Mouse (Mus musculus) embryonic facial prominence, embryonic 15.5 days (tissue): ENCODE results near the gene Pitpnm1. TPM values are rescaled to one million over a fixed set of nuclear protein-coding genes. Genes with fewer than 3 reads are reported as not detected.

Experiments used
- ATAC-seq: fragments of 200-750 bp; cut with Nextera tagmentation; 2 replicates; pipeline ENCODE4 v1.8.0; 2017; ENCODE audit warnings: low read depth, moderate TSS enrichment; ENCODE audit not compliant: insufficient number of reproducible peaks, low FRiP score, low TSS enrichment
- H3K27ac ChIP-seq: fragments of 300-500 bp; sonication (generic); replicated peaks from 2 replicates; pipeline ENCODE4 v1.5.1; 2015; ENCODE audit warnings: mild to moderate bottlenecking, inconsistent platforms
- H3K27me3 ChIP-seq: fragments of 300-500 bp; sonication (generic); 2 replicates; pipeline ENCODE4 v1.6.1; 2015; ENCODE audit warnings: inconsistent platforms
- H3K36me3 ChIP-seq: fragments of 300-500 bp; sonication (generic); 2 replicates; pipeline ENCODE4 v1.6.1; 2015; ENCODE audit warnings: mild to moderate bottlenecking, inconsistent platforms
- H3K4me1 ChIP-seq: fragments of 300-500 bp; sonication (generic); 2 replicates; pipeline ENCODE4 v1.6.1; 2015; ENCODE audit warnings: inconsistent platforms
- H3K4me2 ChIP-seq: fragments of 300-500 bp; sonication (generic); replicated peaks from 2 replicates; pipeline ENCODE4 v1.6.1; 2015; ENCODE audit warnings: mild to moderate bottlenecking, inconsistent platforms
- H3K4me3 ChIP-seq: fragments of 300-500 bp; sonication (generic); replicated peaks from 2 replicates; pipeline ENCODE4 v1.5.1; 2015; ENCODE audit warnings: mild to moderate bottlenecking, inconsistent platforms
- H3K9ac ChIP-seq: fragments of 300-500 bp; sonication (generic); 2 replicates; pipeline ENCODE4 v1.6.1; 2015; ENCODE audit warnings: inconsistent platforms
- H3K9me3 ChIP-seq: fragments of 300-500 bp; sonication (generic); replicated peaks from 2 replicates; pipeline ENCODE4 v1.6.1; 2016; ENCODE audit warnings: inconsistent platforms
- WGBS: fragments of 180-500 bp; shearing (Covaris S2); methylation state at CpG from one replicate; pipeline ENCODE4 v1.1.7; 2015; 5-methylcytosine and 5-hydroxymethylcytosine counted together
- polyA plus RNA-seq: library from polyadenylated mRNA; unstranded; fragments of >200 nt; fragmentation: Nextera tagmentation; extraction: Ambion mirVana; gene quantifications from 2 replicates; pipeline ENCODE4 v1.2.1, GENCODE M21; 2015

The Pitpnm1 gene
- polyA plus RNA-seq, 1 experiment from 2014 or later: 9.7 TPM

DNA sequence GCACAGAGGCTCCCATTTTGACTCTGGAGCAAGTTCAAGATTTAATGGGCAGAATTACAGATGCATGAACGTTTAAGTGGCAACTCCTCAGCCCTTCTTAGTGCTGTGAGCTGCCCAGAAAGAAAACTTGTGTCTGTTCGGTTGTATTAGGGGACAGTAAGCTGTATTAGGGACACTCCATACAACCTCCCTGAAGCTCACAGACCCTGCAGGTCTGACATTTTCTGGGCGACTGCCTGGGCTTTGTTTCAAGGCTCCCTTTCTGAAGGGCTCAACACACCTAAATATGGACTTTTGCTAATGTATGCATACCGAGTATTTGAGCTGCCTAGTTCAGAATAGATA, 63.7 kb downstream of the Pitpnm1 start:
- H3K4me1 ChIP-seq: peaks cover 12% of the 10 kb centered on the region
- peaks cover 30% of the 10 kb centered on the region for H3K36me3 ChIP-seq
- H3K27ac ChIP-seq: peak overlapping the region; percentile 70
- H3K9ac ChIP-seq: peak overlapping the region; percentile 44
- ATAC-seq: no peak
- peak overlapping the region; percentile 77 for H3K4me3 ChIP-seq
- 30% methylated on average over 4 of the region's 4 CpGs for WGBS
- peak overlapping the region; percentile 55 for H3K4me2 ChIP-seq
- no peaks in the 10 kb centered on the region for H3K9me3 ChIP-seq
- no peaks in the 10 kb centered on the region for H3K27me3 ChIP-seq

Other genes with a start within 250 kb of the Pitpnm1 start
- gene Chka, start 248.2 kb upstream of the Pitpnm1 start, polyA plus RNA-seq: 38.2 and 44.3 TPM in 2 replicates
- gene Tcirg1, start 192.9 kb upstream of the Pitpnm1 start, polyA plus RNA-seq: 57.5 and 64.3 TPM in 2 replicates
- gene Ndufs8, start 187.2 kb upstream of the Pitpnm1 start, polyA plus RNA-seq: 255 and 269 TPM in 2 replicates
- 4.8 and 4.9 TPM in 2 replicates for gene Aldh3b1, start 170.2 kb upstream of the Pitpnm1 start, polyA plus RNA-seq
- gene Unc93b1, start 164.8 kb upstream of the Pitpnm1 start, polyA plus RNA-seq: 27.7 and 30.0 TPM in 2 replicates
- gene Aldh3b3, start 141.4 kb upstream of the Pitpnm1 start, polyA plus RNA-seq: 2.8 and 3.2 TPM in 2 replicates
- gene Aldh3b2, start 127.7 kb upstream of the Pitpnm1 start, polyA plus RNA-seq: 22.8 and 25.3 TPM in 2 replicates
- 5.5 and 6.0 TPM in 2 replicates for gene Acy3, start 113.4 kb upstream of the Pitpnm1 start, polyA plus RNA-seq
- gene Tbx10, start 107.2 kb upstream of the Pitpnm1 start, polyA plus RNA-seq: not detected in 2 replicates
- 31.0 and 35.8 TPM in 2 replicates for gene Nudt8, start 99.4 kb upstream of the Pitpnm1 start, polyA plus RNA-seq
- 3.9 and 4.7 TPM in 2 replicates for gene Gm49405, start 99.4 kb upstream of the Pitpnm1 start, polyA plus RNA-seq
- gene Doc2g, start 96.7 kb upstream of the Pitpnm1 start, polyA plus RNA-seq: 5.4 and 5.6 TPM in 2 replicates
- 190 and 202 TPM in 2 replicates for gene Ndufv1, start 87.2 kb upstream of the Pitpnm1 start, polyA plus RNA-seq
- 511 and 558 TPM in 2 replicates for gene Gstp1, start 62.0 kb upstream of the Pitpnm1 start, polyA plus RNA-seq
- gene Gstp2, start 54.0 kb upstream of the Pitpnm1 start, polyA plus RNA-seq: 3.4 and 3.7 TPM in 2 replicates
- 0.41 and 0.77 TPM in 2 replicates for gene Gstp3, start 40.4 kb upstream of the Pitpnm1 start, polyA plus RNA-seq
- not detected in 2 replicates for gene Cabp2, start 18.4 kb upstream of the Pitpnm1 start, polyA plus RNA-seq
- gene Cdk2ap2, start 2.8 kb upstream of the Pitpnm1 start, polyA plus RNA-seq: 84.6 and 92.8 TPM in 2 replicates
- gene Aip, start 25.9 kb downstream of the Pitpnm1 start, polyA plus RNA-seq: 98.5 and 100 TPM in 2 replicates
- not detected in 2 replicates for gene Gpr152, start 39.8 kb downstream of the Pitpnm1 start, polyA plus RNA-seq
- gene Cabp4, start 44.0 kb downstream of the Pitpnm1 start, polyA plus RNA-seq: 0.31 and 0.37 TPM in 2 replicates
- 159 and 178 TPM in 2 replicates for gene Coro1b, start 48.6 kb downstream of the Pitpnm1 start, polyA plus RNA-seq
- 4.8 and 6.2 TPM in 2 replicates for gene Ptprcap, start 53.6 kb downstream of the Pitpnm1 start, polyA plus RNA-seq
- 66.2 and 70.4 TPM in 2 replicates for gene Rps6kb2, start 63.4 kb downstream of the Pitpnm1 start, polyA plus RNA-seq
- gene Carns1, start 75.5 kb downstream of the Pitpnm1 start, polyA plus RNA-seq: 3.4 and 5.4 TPM in 2 replicates
- 3.6 and 5.1 TPM in 2 replicates for gene Tbc1d10c, start 91.3 kb downstream of the Pitpnm1 start, polyA plus RNA-seq
- 745 and 794 TPM in 2 replicates for gene Ppp1ca, start 92.1 kb downstream of the Pitpnm1 start, polyA plus RNA-seq
- gene Rad9a, start 101.7 kb downstream of the Pitpnm1 start, polyA plus RNA-seq: 33.6 and 35.0 TPM in 2 replicates
- 10.1 and 10.2 TPM in 2 replicates for gene Clcf1, start 114.2 kb downstream of the Pitpnm1 start, polyA plus RNA-seq
- not detected in 2 replicates for gene AC109138.7, start 114.4 kb downstream of the Pitpnm1 start, polyA plus RNA-seq
- gene Pold4, start 131.9 kb downstream of the Pitpnm1 start, polyA plus RNA-seq: 33.5 and 34.0 TPM in 2 replicates
- 27.5 and 34.4 TPM in 2 replicates for gene Ssh3, start 169.2 kb downstream of the Pitpnm1 start, polyA plus RNA-seq
- 13.0 and 13.7 TPM in 2 replicates for gene Ankrd13d, start 183.1 kb downstream of the Pitpnm1 start, polyA plus RNA-seq
- gene Grk2, start 206.2 kb downstream of the Pitpnm1 start, polyA plus RNA-seq: 20.1 and 24.4 TPM in 2 replicates